Mouse (Mus musculus) myocyte (in vitro differentiated cells): Measurements from ENCODE around the gene Rbms1. TPM values are rescaled to one million over a fixed set of nuclear protein-coding genes. Genes with fewer than 3 reads are reported as not detected.

Experiments
- H3K27me3 ChIP-seq: one replicate; pipeline ENCODE4 v1.6.1; 2011; ENCODE audit not compliant: control insufficient read depth, insufficient read depth, insufficient read length
- H3K36me3 ChIP-seq: one replicate; pipeline ENCODE4 v1.6.1; 2011; ENCODE audit not compliant: control insufficient read depth, insufficient read depth
- H3K4me2 ChIP-seq: one replicate; pipeline ENCODE4 v1.6.1; 2011; ENCODE audit warnings: low read depth, control low read depth
- H3K4me3 ChIP-seq: one replicate; pipeline ENCODE4 v1.5.1; 2011; ENCODE audit warnings: mild to moderate bottlenecking, control low read depth, moderate library complexity
- H3K79me2 ChIP-seq: one replicate; pipeline ENCODE4 v1.6.1; 2011; ENCODE audit not compliant: control insufficient read depth, insufficient read depth
- H3ac ChIP-seq: one replicate; pipeline ENCODE4 v1.6.1; 2011; ENCODE audit not compliant: control insufficient read depth, insufficient read length
- CEBPB ChIP-seq: IDR thresholded peaks from 2 replicates; pipeline ENCODE4 v1.6.1; 2011; ENCODE audit warnings: mild to moderate bottlenecking, moderate library complexity; ENCODE audit not compliant: poor library complexity, insufficient read depth, severe bottlenecking
- E2F4 ChIP-seq: IDR thresholded peaks from one replicate; pipeline ENCODE4 v1.6.1; 2011; ENCODE audit warnings: mild to moderate bottlenecking, control low read depth, moderate library complexity; ENCODE audit not compliant: insufficient read depth
- MAX ChIP-seq: IDR thresholded peaks from one replicate; pipeline ENCODE4 v1.6.1; 2011; ENCODE audit warnings: low read depth, mild to moderate bottlenecking, control low read depth
- MYOD1 ChIP-seq, 3 experiments: IDR thresholded peaks; one replicate each; pipeline ENCODE4 v1.6.1; 2011; ENCODE audit warnings: control low read depth in 2 of 3, low read depth in 2 of 3, mild to moderate bottlenecking in 2 of 3, moderate library complexity in 1 of 3; ENCODE audit not compliant: insufficient read length in 2 of 3, control insufficient read depth in 1 of 3
- MYOG ChIP-seq, 3 experiments: IDR thresholded peaks; one replicate each; pipeline ENCODE4 v1.6.1; 2011; ENCODE audit warnings: control low read depth in 2 of 3, low read depth in 2 of 3, mild to moderate bottlenecking in 2 of 3; ENCODE audit not compliant: insufficient read length in 2 of 3, control insufficient read depth in 1 of 3, insufficient read depth in 1 of 3
- POLR2A ChIP-seq: IDR thresholded peaks from one replicate; pipeline ENCODE4 v1.6.1; 2011; ENCODE audit warnings: low read depth, mild to moderate bottlenecking, control low read depth, moderate library complexity; ENCODE audit not compliant: insufficient read length
- POLR2AphosphoS2 ChIP-seq: IDR thresholded peaks from one replicate; pipeline ENCODE4 v1.6.1; 2011; ENCODE audit warnings: low read depth, control low read depth; ENCODE audit not compliant: insufficient read length
- REST ChIP-seq: IDR thresholded peaks from one replicate; pipeline ENCODE4 v1.6.1; 2011; ENCODE audit warnings: mild to moderate bottlenecking, control low read depth, moderate library complexity; ENCODE audit not compliant: insufficient read depth, insufficient read length
- SRF ChIP-seq: IDR thresholded peaks from one replicate; pipeline ENCODE4 v1.6.1; 2011; ENCODE audit warnings: low read depth; ENCODE audit not compliant: control insufficient read depth, insufficient read length
- TCF12 ChIP-seq: IDR thresholded peaks from one replicate; pipeline ENCODE4 v1.6.1; 2011; ENCODE audit warnings: mild to moderate bottlenecking, control low read depth; ENCODE audit not compliant: poor library complexity, insufficient read depth, severe bottlenecking
- TCF3 ChIP-seq: IDR thresholded peaks from one replicate; pipeline ENCODE4 v1.6.1; 2011; ENCODE audit warnings: low read depth, control low read depth; ENCODE audit not compliant: insufficient read length
- USF1 ChIP-seq: IDR thresholded peaks from one replicate; pipeline ENCODE4 v1.6.1; 2011; ENCODE audit warnings: low read depth, mild to moderate bottlenecking, control low read depth, moderate library complexity
- polyA plus RNA-seq: library from polyadenylated mRNA; unstranded; fragments of >200 nt; fragmentation: generic; extraction: Trizol; gene quantifications from one replicate; pipeline ENCODE4 v1.2.1, GENCODE M21; 2012; ENCODE audit warnings: missing spikeins

The Rbms1 gene
- polyA plus RNA-seq, 1 experiment = 34.8 TPM

- Histone ChIP-seq H3ac (no peak overlapping the region), H3K79me2 (peaks cover 60% of the 10 kb centered on the region), H3K27me3 (no peaks in the 10 kb centered on the region), H3K36me3 (no peaks in the 10 kb centered on the region), H3K4me2 (peak overlapping the region; percentile 31), H3K4me3 (no peak overlapping the region)
- TF ChIP-seq POLR2AphosphoS2 (no peak), E2F4 (no peak), TCF3 (no peak), MAX (no peak), TCF12 (no peak)
Observed at GRCm38 (mm10) chr2:60905283-60905682, 57.7 kb downstream of the Rbms1 start.

- no peak overlapping the region for H3K4me3 ChIP-seq
- H3ac ChIP-seq = no peak overlapping the region
- no peaks in the 10 kb centered on the region for H3K27me3 ChIP-seq
- no peaks in the 10 kb centered on the region for H3K36me3 ChIP-seq
- H3K79me2 ChIP-seq = peaks cover 59% of the 10 kb centered on the region
- no peak overlapping the region for H3K4me2 ChIP-seq
- TF ChIP-seq MYOG (IDR thresholded peaks at IDR 0.05; ENCODE audit: control insufficient read depth in 1 of 3, insufficient read depth in 1 of 3, insufficient read length in 2 of 3, low read depth in 2 of 3) = no peak
- TF ChIP-seq POLR2AphosphoS2 = no peak
- no peak for TF ChIP-seq MYOD1 (IDR thresholded peaks at IDR 0.05; ENCODE audit: control insufficient read depth in 1 of 3, insufficient read length in 2 of 3, low read depth in 2 of 3)
- TF ChIP-seq TCF12 = no peak
- no peak for TF ChIP-seq POLR2A
- TF ChIP-seq CEBPB = no peak
- no peak for TF ChIP-seq MAX
- TF ChIP-seq TCF3 = no peak
- no peak for TF ChIP-seq SRF
- TF ChIP-seq E2F4 = no peak
- TF ChIP-seq REST = no peak
- no peak for TF ChIP-seq USF1
Observed at GRCm38 (mm10) chr2:60904141-60904540, 58.9 kb downstream of the Rbms1 start.

DNA sequence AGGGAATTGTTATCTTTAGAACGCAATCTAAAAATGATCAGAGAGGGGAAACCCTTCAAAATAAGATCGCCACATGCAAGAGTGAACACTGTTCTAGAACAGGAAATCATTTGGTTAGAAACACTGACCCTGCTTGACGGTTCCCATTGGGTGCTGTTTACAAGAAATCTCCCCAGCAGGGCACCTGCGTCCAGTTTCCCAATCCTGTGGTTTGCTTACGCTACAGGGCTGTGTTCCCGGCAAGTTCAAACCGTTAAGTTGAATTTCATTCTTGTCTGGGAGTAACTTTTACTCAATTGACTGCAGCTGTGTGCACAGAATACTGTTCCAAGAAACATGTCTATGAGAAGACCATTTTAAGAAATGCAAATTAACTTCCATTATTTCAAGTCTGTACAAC is 59.5 kb downstream of the Rbms1 start:
- TF ChIP-seq CEBPB (peak; percentile 50; the same call in 1 of the 2 replicates), MYOD1 (IDR thresholded peaks at IDR 0.05; ENCODE audit: control insufficient read depth in 1 of 3, insufficient read length in 2 of 3, low read depth in 2 of 3) (no peak)
- H3ac ChIP-seq = no peak overlapping the region
- H3K4me2 ChIP-seq = no peak overlapping the region
- no peak overlapping the region for H3K4me3 ChIP-seq
- H3K27me3 ChIP-seq = no peaks in the 10 kb centered on the region
- H3K36me3 ChIP-seq = no peaks in the 10 kb centered on the region
- peaks cover 59% of the 10 kb centered on the region for H3K79me2 ChIP-seq

DNA sequence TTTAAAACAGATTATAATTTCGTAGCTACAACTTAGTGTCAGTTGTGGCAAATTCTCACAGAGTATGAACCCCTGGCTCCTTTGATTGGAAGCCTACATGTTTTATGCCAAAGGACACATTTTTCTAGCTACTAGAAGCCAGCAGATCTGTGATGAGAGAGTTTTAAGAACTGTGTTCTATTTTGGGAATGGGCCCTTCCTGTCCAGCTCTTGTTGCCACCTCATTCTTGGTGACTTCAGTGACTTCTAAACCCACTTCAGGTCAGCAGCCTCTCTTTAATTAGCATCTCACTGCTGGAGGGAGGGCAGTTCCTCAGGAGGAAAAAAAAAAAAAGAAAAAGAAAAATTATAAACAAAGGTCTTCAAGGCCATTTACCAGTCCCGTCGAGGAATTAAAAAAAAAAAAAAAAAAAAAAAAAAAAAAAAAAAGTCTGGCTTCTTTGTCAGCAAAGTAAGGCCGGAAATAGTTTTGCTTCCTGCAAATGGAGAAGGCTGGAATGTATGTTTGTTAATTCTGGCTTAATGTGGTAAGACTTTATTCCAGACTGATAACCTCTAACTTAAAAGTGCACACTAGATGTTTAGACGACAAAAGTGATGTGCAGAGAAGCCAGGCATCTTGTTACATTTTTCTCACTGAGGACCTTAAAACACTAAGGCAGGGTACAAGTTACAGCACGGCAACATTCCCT is 60.4 kb downstream of the Rbms1 start:
- Histone ChIP-seq H3ac (no peak overlapping the region), H3K4me3 (peak overlapping the region; percentile 17), H3K27me3 (no peaks in the 10 kb centered on the region), H3K4me2 (peak overlapping the region; percentile 91), H3K36me3 (no peaks in the 10 kb centered on the region), H3K79me2 (peaks cover 62% of the 10 kb centered on the region)
- no peak for TF ChIP-seq MYOG (IDR thresholded peaks at IDR 0.05; ENCODE audit: control insufficient read depth in 1 of 3, insufficient read depth in 1 of 3, insufficient read length in 2 of 3, low read depth in 2 of 3)
- no peak for TF ChIP-seq USF1
- no peak for TF ChIP-seq MYOD1 (IDR thresholded peaks at IDR 0.05; ENCODE audit: control insufficient read depth in 1 of 3, insufficient read length in 2 of 3, low read depth in 2 of 3)
- TF ChIP-seq MAX = no peak
- TF ChIP-seq TCF12 = no peak
- TF ChIP-seq CEBPB = no peak
- no peak for TF ChIP-seq REST
- no peak for TF ChIP-seq POLR2A
- no peak for TF ChIP-seq E2F4
- no peak for TF ChIP-seq POLR2AphosphoS2
- TF ChIP-seq TCF3 = no peak
- no peak for TF ChIP-seq SRF

GRCm38 (mm10) chr2:60901511-60901951 is 61.5 kb downstream of the Rbms1 start:
- Histone ChIP-seq H3K4me2 (peak overlapping the region; percentile 91), H3K27me3 (no peaks in the 10 kb centered on the region), H3K36me3 (no peaks in the 10 kb centered on the region), H3K4me3 (peak overlapping the region; percentile 17), H3K79me2 (peaks cover 56% of the 10 kb centered on the region), H3ac (no peak overlapping the region)
- no peak for TF ChIP-seq MAX
- no peak for TF ChIP-seq TCF3
- TF ChIP-seq SRF = no peak
- peak in 2 of 3 experiments; percentile 15 to 51 for TF ChIP-seq MYOG (IDR thresholded peaks at IDR 0.05; ENCODE audit: control insufficient read depth in 1 of 3, insufficient read depth in 1 of 3, insufficient read length in 2 of 3, low read depth in 2 of 3)
- TF ChIP-seq POLR2A = peak; percentile 31
- no peak for TF ChIP-seq USF1
- TF ChIP-seq POLR2AphosphoS2 = peak; percentile 26
- TF ChIP-seq MYOD1 (IDR thresholded peaks at IDR 0.05; ENCODE audit: control insufficient read depth in 1 of 3, insufficient read length in 2 of 3, low read depth in 2 of 3) = peak in 2 of 3 experiments; percentile 39 to 49
- TF ChIP-seq TCF12 = peak; percentile 24
- TF ChIP-seq E2F4 = no peak
- TF ChIP-seq REST = no peak
- peak; percentile 97 for TF ChIP-seq CEBPB
